Mouse (Mus musculus) stomach, postnatal 0 days (tissue): ENCODE measurements around the gene Slc27a2.

Experiments used
- CTCF ChIP-seq: IDR thresholded peaks from 2 replicates; pipeline ENCODE4 v1.5.1; 2016; ENCODE audit warnings: antibody characterized with exemption, low read depth, mild to moderate bottlenecking, moderate library complexity
- EP300 ChIP-seq: optimal IDR thresholded peaks from 2 replicates; pipeline ENCODE3; 2016; ENCODE audit warnings: antibody characterized with exemption

DNA sequence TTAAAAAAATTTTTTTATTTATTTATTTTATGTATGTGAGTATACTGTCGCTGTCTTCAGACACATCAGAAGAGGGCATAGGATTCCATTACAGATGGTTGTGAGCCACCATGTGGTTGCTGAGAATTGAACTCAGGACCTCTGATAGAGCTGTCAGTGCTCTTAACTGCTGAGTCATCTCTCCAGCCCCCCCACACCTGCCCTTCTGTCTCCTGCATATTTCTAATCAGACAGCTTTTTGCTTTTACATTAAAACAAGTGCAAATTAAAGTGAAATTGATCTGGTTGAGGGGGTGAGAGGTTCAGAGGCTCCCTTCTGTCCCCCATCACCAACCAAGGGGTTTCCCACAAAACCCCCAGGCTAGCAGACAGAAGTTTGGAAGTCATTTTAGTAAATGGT lies 27.1 kb downstream of the Slc27a2 start:
- TF ChIP-seq EP300 = no peak
- TF ChIP-seq CTCF = no peak
